Comparison of ENCODE assay signal across 14 mouse cellular contexts in genomic region chr1:136128944-136129589, GRCm38 (mm10). TPM values are rescaled to one million over a fixed set of nuclear protein-coding genes. Genes with fewer than 3 reads are reported as not detected.
DNase-seq lines count a peak whose midpoint lies in the region; ATAC-seq and TF ChIP-seq lines count a peak whose summit lies in the region.
"Had no signal": no experiment of that assay in that cellular context is flagged by ENCODE, and none has a peak within 500 bp of the region (broad histone marks: within the 10 kb centered on the region; RNA-seq: fewer than 3 reads in every experiment).

No protein-coding gene starts in this region.

- no peaks in the 10 kb centered on the region for H3K36me3 ChIP-seq in intestine, embryonic 15.5 days
- H3K36me3 ChIP-seq: liver, embryonic 13.5 days; neural tube, embryonic 12.5 days had no signal

- no peak for ATAC-seq in intestine, embryonic 15.5 days
- ATAC-seq in granulocyte monocyte progenitor cell, adult 5-6 weeks (replicated peaks; ENCODE audit: poor library complexity, severe bottlenecking): no peak
- ATAC-seq: forebrain, embryonic 16.5 days had no signal

- H3K9ac ChIP-seq in intestine, embryonic 15.5 days: 0 out of 2 replicates have a peak overlapping the region, but pooled peaks have one; percentile 2
- H3K9ac ChIP-seq: liver, embryonic 13.5 days; neural tube, embryonic 12.5 days had no signal

- 37% methylated on average over 4 of the region's 4 CpGs for WGBS in intestine, embryonic 15.5 days

- H3K4me2 ChIP-seq in intestine, embryonic 15.5 days (replicated peaks): no peak overlapping the region
- H3K4me2 ChIP-seq: liver, embryonic 13.5 days had no signal

- peak overlapping the region; percentile 71 for H3K27ac ChIP-seq in layer of hippocampus, adult 2 months
- 0 out of 2 replicates have a peak overlapping the region, but pooled peaks have one; percentile 77 for H3K27ac ChIP-seq in intestine, embryonic 15.5 days
- H3K27ac ChIP-seq: neural tube, embryonic 12.5 days had no signal

- peaks cover 58% of the 10 kb centered on the region for H3K4me1 ChIP-seq in intestine, embryonic 15.5 days (replicated peaks)

- DNase-seq in adrenal gland, adult 8-10 months: peak; percentile 42
- DNase-seq in adrenal gland, postnatal 10 days: no peak
- no peak for DNase-seq in layer of hippocampus, adult 2 months (ENCODE audit: low spot score in 2 of 2)
- DNase-seq in layer of hippocampus, postnatal 25 days (ENCODE audit: extremely low spot score in 1 of 2, low spot score in 1 of 2): no peak
- DNase-seq in 3T3-L1 (ENCODE audit: low read depth, low spot score): peak; percentile 53
- DNase-seq in right cerebral cortex, postnatal 4 days: no peak
- DNase-seq: B cell, adult 2 months; cerebellum, adult 8-10 months; gastrocnemius, postnatal 25 days; liver, embryonic 13.5 days had no signal

- TF ChIP-seq CTCF in layer of hippocampus, adult 2 months (conservative IDR thresholded peaks at IDR 0.05): no peak

- no peak overlapping the region for H3K4me3 ChIP-seq in layer of hippocampus, adult 2 months
- H3K4me3 ChIP-seq in intestine, embryonic 15.5 days (replicated peaks): no peak overlapping the region
- H3K4me3 ChIP-seq: liver, embryonic 13.5 days; neural tube, embryonic 12.5 days had no signal

- no peaks in the 10 kb centered on the region for H3K27me3 ChIP-seq in intestine, embryonic 15.5 days (replicated peaks)
- H3K27me3 ChIP-seq: liver, embryonic 13.5 days; neural tube, embryonic 12.5 days had no signal

- no peaks in the 10 kb centered on the region for H3K9me3 ChIP-seq in intestine, embryonic 15.5 days
- H3K9me3 ChIP-seq: liver, embryonic 13.5 days; neural tube, embryonic 12.5 days had no signal

RNA-seq across cellular contexts. Expression of gene Kif21b, which starts 2.1 kb away (rescaled TPM):
- 10 to 100 TPM in 2 of 4 experiments, 1 to 10 TPM in 2; 3.8 to 12.3 (median 7.6) TPM for total RNA-seq in adrenal gland, adult 8-10 months (2022)
- total RNA-seq in adrenal gland, postnatal 10 days (2021): 1 to 10 TPM; 4.0 to 5.0 TPM
- total RNA-seq in layer of hippocampus, adult 2 months (2021): 10 to 100 TPM; 33.9 to 36.5 TPM
- total RNA-seq in layer of hippocampus, postnatal 25 days (2021): 10 to 100 TPM; 35.0 to 54.8 TPM
- polyA plus RNA-seq in intestine, embryonic 15.5 days (2015; fragmentation: Nextera tagmentation; extraction: Ambion mirVana): 4.1 and 5.9 TPM in 2 replicates
- 10.8 and 12.4 TPM in 2 replicates for total RNA-seq in granulocyte monocyte progenitor cell, adult 5-6 weeks (2014; fragmentation: Nextera tagmentation)
- total RNA-seq in granulocyte monocyte progenitor cell, adult 5-6 weeks (2017): 5.6 and 6.6 TPM in 2 replicates

Comparison
In these comparisons a context has a peak if more than half of its experiments do, and no peak if none do; other contexts are left out.
1. DNase-seq: peak in adrenal gland, adult 8-10 months (single experiment) and 3T3-L1 (single experiment); none in adrenal gland, postnatal 10 days (single experiment), layer of hippocampus, adult 2 months (0 of 2), layer of hippocampus, postnatal 25 days (0 of 2) and right cerebral cortex, postnatal 4 days (single experiment).